Mouse (Mus musculus): Measurements from ENCODE around the gene Tamm41. TPM values are rescaled to one million over a fixed set of nuclear protein-coding genes. Genes with fewer than 3 reads are reported as not detected.

Tamm41 gene
- polyA plus RNA-seq, 1 experiment from 2014 or later, result 100 TPM

DNA sequence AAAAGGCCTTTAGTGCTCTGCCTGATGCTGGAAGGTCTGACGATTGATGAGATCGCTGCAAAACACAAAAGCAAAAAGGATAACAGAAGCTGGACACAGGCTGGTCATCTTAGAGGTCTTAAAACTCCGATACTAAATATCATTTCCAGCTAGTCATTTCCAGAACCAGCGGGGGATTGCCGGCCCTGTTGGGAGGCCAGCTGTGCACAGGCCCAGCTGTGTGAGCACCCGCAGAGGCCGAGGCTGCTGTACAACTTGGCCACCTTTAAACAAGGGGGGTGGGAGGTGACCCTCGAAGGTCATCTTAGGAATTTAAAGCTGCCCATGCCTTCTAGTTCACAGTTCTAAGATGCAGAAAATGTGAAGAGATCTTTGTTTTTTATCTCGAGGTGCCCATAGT, 26.9 kb downstream of the Tamm41 start:
- Histone ChIP-seq H3K4me3 (no peak overlapping the region), H3K27ac (replicated peaks) (no peak overlapping the region), H3K36me3 (peaks cover 66% of the 10 kb centered on the region), H3K9me3 (replicated peaks) (no peaks in the 10 kb centered on the region), H3K27me3 (ENCODE audit: low read depth, poor library complexity, severe bottlenecking) (no peaks in the 10 kb centered on the region), H3K4me1 (peaks cover 16% of the 10 kb centered on the region)
- 78% methylated on average over 9 of the region's 9 CpGs for WGBS
- no peak for DNase-seq (ENCODE audit: low spot score)

DNA sequence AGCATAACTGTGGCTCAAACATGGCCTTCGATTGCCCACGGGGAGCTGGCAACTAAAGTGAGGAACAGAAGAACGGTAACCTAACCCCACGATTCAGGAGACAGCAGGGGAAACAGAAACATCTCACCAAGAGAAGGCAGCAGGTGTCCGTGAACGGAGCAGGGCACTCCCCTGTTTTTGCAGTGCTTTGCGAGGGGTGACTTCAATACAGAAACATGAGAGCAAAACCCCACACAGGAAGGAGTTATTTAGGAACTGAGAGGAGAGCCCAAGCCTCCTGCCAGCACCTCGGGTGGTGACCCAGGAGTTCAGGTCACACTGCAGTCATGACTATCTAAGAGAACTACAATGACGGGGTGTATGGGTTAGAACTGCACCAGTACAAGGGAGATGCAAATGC, 27.4 kb downstream of the Tamm41 start:
- DNase-seq (ENCODE audit: low spot score), result no peak
- no peak overlapping the region for H3K4me3 ChIP-seq
- H3K4me1 ChIP-seq, result peaks cover 16% of the 10 kb centered on the region
- 81% methylated on average over 9 of the region's 9 CpGs for WGBS
- H3K36me3 ChIP-seq, result peaks cover 66% of the 10 kb centered on the region
- H3K27me3 ChIP-seq (ENCODE audit: low read depth, poor library complexity, severe bottlenecking), result no peaks in the 10 kb centered on the region
- H3K9me3 ChIP-seq (replicated peaks), result no peaks in the 10 kb centered on the region
- H3K27ac ChIP-seq (replicated peaks), result no peak overlapping the region

DNA sequence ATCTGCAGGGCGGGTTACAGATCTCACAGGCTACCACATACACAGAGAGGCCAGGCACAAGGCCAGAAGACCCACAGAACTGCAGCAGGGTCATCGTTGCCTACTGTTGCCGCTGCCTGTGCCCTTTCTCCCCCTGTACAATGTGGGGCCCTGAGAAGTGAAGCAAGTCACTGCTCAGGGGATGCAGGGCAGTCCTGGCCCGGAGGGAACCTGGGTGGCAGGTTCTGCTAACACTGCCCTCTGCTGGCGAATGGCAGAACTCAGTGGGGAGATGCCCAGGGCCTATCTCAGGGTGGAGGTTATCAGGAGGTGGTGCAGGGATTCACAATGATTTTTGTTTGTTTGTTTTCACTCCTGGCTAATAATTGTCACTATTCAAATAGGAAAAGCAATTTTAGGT, 29.9 kb downstream of the Tamm41 start:
- peaks cover 64% of the 10 kb centered on the region for H3K36me3 ChIP-seq
- peak overlapping the region; percentile 74; the same call in 1 of the 2 replicates for H3K27ac ChIP-seq (replicated peaks)
- DNase-seq (ENCODE audit: low spot score), result peak; percentile 80

DNA sequence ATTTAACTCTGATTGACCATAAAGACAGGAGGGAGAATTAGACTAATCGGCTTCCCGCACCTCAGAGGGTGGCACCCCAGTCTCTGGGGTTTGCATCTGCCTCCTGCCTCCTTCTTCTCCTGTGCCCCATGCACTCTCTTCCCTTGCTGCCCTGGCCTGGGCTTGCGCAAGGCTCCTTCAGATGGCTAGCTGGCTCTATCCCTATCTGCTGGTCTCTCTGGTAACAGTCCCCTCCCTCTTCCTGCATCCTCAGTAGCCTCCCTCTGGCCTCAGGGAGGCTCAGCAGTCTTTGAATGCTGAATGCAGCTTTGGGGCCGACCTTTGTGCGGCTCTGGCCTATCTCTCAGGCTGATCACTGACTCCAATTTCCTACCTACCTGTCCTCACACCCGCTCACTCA, 30.7 kb downstream of the Tamm41 start:
- Histone ChIP-seq H3K27me3 (ENCODE audit: low read depth, poor library complexity, severe bottlenecking) (no peaks in the 10 kb centered on the region), H3K27ac (replicated peaks) (peak overlapping the region; percentile 74), H3K4me3 (no peak overlapping the region), H3K36me3 (peaks cover 63% of the 10 kb centered on the region), H3K4me1 (peaks cover 16% of the 10 kb centered on the region), H3K9me3 (replicated peaks) (no peaks in the 10 kb centered on the region)
- 43% methylated on average over 6 of the region's 6 CpGs for WGBS
- peak; percentile 29 for DNase-seq (ENCODE audit: low spot score)

More for the DNA sequence above, 29.9 kb downstream of the Tamm41 start:
- Histone ChIP-seq H3K4me1 (peaks cover 16% of the 10 kb centered on the region), H3K4me3 (no peak overlapping the region), H3K9me3 (replicated peaks) (no peaks in the 10 kb centered on the region), H3K27me3 (ENCODE audit: low read depth, poor library complexity, severe bottlenecking) (no peaks in the 10 kb centered on the region)
- WGBS, result 38% methylated on average over 5 of the region's 5 CpGs

DNA sequence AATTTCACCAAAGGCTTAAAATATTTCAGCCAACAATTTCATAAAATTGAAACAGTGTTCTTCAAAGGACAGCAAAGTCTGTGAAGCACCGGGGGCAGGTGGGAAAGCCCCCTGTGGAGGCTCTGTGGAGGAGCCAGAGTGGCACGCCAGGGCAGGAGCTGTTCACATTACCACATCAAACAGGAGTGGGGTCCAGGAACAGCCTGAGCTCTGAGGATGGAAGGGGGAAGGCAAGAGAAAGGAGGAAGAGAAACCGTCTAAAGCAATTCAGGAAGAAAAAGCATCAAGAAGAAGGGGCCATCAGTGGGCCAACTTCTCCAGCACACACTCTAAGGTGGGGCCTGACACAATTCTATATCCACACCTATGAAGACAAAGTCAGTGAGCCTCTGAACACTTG, 31.6 kb downstream of the Tamm41 start:
- Histone ChIP-seq H3K9me3 (replicated peaks) (no peaks in the 10 kb centered on the region), H3K27ac (replicated peaks) (no peak overlapping the region), H3K4me1 (peaks cover 16% of the 10 kb centered on the region), H3K27me3 (ENCODE audit: low read depth, poor library complexity, severe bottlenecking) (no peaks in the 10 kb centered on the region), H3K36me3 (peaks cover 54% of the 10 kb centered on the region), H3K4me3 (no peak overlapping the region)
- 73% methylated on average over 3 of the region's 3 CpGs for WGBS
- DNase-seq (ENCODE audit: low spot score), result no peak

DNA sequence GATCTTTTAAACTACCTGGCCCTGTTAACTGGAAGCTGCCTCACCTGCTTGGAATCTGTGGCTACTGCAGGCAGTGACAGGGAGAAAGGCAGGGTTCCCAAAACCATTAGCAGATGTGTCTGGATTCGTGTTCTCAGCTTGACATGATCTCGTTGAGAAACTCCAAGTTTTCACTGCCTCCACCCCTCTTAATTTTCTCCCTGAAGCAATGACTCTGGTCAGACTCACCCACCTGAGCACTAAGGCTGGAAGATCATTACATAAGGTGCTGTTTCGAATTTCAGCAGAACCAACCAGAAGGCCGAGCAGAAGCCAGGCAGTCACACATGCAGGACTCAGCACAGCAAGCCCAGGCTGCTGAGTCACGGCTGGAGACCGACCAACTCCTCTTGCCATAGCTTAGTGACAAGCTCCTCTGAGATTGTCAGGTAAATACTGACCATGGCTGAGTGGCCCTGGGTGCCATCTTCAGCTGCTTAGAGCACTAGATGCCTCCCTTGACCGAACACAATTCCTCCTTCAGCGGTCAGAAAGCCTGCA, 32.3 kb downstream of the Tamm41 start:
- H3K9me3 ChIP-seq (replicated peaks), result no peaks in the 10 kb centered on the region
- H3K36me3 ChIP-seq, result peaks cover 51% of the 10 kb centered on the region
- no peak overlapping the region for H3K4me3 ChIP-seq
- WGBS, result 90% methylated on average over 8 of the region's 8 CpGs
- H3K27me3 ChIP-seq (ENCODE audit: low read depth, poor library complexity, severe bottlenecking), result no peaks in the 10 kb centered on the region
- H3K4me1 ChIP-seq, result peaks cover 16% of the 10 kb centered on the region
- no peak overlapping the region for H3K27ac ChIP-seq (replicated peaks)
- no peak for DNase-seq (ENCODE audit: low spot score)

DNA sequence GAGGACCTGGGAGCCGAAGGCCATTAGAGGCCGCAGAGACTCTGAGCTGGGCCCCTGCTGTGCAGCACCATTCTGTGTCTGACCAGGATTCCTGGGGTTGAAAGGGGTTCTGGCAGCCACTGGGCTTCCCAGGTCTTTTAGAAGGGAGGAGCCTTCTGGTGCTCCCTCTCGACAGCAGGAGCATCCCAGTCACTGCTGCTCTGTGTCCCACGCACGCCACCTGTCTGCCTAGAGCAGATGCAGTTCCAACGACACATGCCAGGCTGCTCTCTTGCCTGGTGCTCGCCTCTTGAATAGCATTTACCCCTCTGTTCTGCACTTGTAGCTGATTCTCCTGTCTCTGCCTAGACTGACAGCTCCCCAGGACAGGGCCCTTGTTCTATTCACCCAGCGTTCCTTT, 33.0 kb downstream of the Tamm41 start:
- Histone ChIP-seq H3K36me3 (peaks cover 51% of the 10 kb centered on the region), H3K27me3 (ENCODE audit: low read depth, poor library complexity, severe bottlenecking) (no peaks in the 10 kb centered on the region), H3K27ac (replicated peaks) (no peak overlapping the region), H3K9me3 (replicated peaks) (no peaks in the 10 kb centered on the region), H3K4me1 (peaks cover 16% of the 10 kb centered on the region), H3K4me3 (no peak overlapping the region)
- DNase-seq (ENCODE audit: low spot score), result no peak
- WGBS, result 77% methylated on average over 8 of the region's 8 CpGs

DNA sequence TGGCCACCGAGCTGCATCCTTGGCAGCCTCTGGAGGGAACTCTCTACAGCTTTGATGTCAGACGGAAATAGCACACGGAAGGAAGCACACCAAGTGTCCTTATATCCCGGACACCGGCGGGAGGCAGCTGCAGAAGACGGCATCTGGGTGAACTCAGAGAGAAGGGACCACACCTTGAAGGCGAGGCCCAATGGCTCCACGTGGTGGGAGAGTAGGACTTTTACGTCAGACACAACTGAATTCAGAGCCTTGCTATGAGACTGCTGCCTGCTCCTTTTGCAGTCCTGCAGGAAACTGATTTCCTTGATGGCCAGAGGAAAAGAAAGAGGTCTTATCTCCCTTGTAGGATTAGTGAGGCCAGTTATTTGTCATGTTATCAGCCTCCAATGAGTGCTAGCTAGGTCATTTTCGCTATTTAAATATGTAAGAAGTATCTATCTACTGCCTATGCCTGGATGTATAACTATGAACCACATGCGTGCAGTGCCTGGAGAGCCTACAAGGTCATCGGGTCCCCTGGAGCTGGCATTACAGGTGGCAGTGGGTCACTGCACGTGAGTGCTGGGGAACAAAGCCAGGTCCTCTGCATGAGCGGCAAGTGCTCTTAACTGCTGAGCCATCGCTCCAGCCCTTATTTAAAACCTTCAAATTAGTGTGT, 39.2 kb downstream of the Tamm41 start:
- H3K9me3 ChIP-seq (replicated peaks), result no peaks in the 10 kb centered on the region
- no peaks in the 10 kb centered on the region for H3K4me1 ChIP-seq
- no peak overlapping the region for H3K4me3 ChIP-seq
- 83% methylated on average over 16 of the region's 16 CpGs for WGBS
- H3K27ac ChIP-seq (replicated peaks), result no peak overlapping the region
- no peaks in the 10 kb centered on the region for H3K27me3 ChIP-seq (ENCODE audit: low read depth, poor library complexity, severe bottlenecking)
- peaks cover 22% of the 10 kb centered on the region for H3K36me3 ChIP-seq
- DNase-seq (ENCODE audit: low spot score), result no peak

DNA sequence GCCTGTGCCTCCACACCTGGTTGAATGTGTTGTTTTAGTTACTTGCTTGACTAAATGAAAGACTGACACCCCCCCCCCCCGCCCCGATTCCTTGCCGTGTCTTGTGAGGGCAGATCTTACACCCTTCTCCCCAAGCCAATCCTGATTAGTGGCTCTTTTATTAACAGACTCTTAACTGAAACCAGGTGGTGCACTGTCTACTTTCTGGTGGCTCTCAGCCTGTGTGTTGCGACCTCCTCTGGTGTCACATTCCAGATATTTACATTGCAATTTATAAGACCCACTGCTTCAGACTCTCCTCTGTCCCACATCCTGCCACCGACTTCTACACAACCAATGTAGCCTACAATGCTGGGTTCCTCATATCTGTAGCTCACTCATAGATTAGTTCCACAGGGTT, 40.2 kb downstream of the Tamm41 start:
- no peak overlapping the region for H3K27ac ChIP-seq (replicated peaks)
- WGBS, result 83% methylated on average over 5 of the region's 5 CpGs
- no peak for DNase-seq (ENCODE audit: low spot score)
- no peak overlapping the region for H3K4me3 ChIP-seq
- no peaks in the 10 kb centered on the region for H3K9me3 ChIP-seq (replicated peaks)
- H3K4me1 ChIP-seq, result no peaks in the 10 kb centered on the region
- H3K36me3 ChIP-seq, result peaks cover 17% of the 10 kb centered on the region
- H3K27me3 ChIP-seq (ENCODE audit: low read depth, poor library complexity, severe bottlenecking), result no peaks in the 10 kb centered on the region

DNA sequence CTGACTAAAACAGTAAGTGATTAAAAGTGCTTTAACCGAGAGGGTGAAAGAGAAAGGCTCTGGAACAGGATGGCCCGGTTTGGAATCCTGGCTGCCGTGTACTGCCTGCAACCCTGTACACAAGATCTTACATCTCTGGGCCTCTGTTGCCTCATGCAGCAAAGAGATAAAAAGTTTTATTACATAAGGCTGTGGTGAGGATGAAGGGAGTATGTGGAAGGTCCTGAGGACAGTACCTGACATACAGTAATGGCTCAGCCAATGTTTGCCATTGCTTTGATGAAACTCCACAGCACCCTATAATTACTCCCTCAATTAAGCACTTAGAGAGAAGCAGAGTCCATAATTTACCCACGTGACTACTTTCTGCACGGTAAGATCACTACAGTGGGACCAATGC, 40.8 kb downstream of the Tamm41 start:
- H3K9me3 ChIP-seq (replicated peaks), result no peaks in the 10 kb centered on the region
- no peak for DNase-seq (ENCODE audit: low spot score)
- no peak overlapping the region for H3K4me3 ChIP-seq
- H3K27ac ChIP-seq (replicated peaks), result no peak overlapping the region
- H3K4me1 ChIP-seq, result no peaks in the 10 kb centered on the region
- 90% methylated on average over 5 of the region's 5 CpGs for WGBS
- H3K27me3 ChIP-seq (ENCODE audit: low read depth, poor library complexity, severe bottlenecking), result no peaks in the 10 kb centered on the region
- peaks cover 15% of the 10 kb centered on the region for H3K36me3 ChIP-seq

DNA sequence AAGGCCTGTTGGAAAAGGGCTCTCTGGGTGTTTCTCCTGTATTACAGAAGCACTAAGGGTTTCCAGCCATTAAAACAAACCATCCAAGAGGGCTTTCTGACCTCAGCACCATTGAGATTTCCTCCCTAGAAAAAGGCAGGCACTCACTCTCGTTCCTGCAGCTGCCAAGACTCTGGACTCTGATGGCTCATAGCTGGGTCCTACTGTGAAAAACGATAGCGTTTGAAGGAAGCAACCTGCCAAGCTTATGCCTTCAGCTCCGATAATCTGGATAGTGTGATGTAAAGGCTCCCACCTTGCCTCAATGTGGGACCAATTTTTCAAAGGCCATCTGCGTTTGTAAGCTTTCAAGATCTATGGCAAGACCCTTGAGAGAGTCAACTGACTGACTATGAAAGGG, 43.6 kb downstream of the Tamm41 start:
- H3K9me3 ChIP-seq (replicated peaks), result no peaks in the 10 kb centered on the region
- no peaks in the 10 kb centered on the region for H3K27me3 ChIP-seq (ENCODE audit: low read depth, poor library complexity, severe bottlenecking)
- peaks cover 3% of the 10 kb centered on the region; the same call in 1 of the 2 replicates for H3K36me3 ChIP-seq
- no peak for DNase-seq (ENCODE audit: low spot score)
- H3K4me3 ChIP-seq, result no peak overlapping the region
- no peak overlapping the region for H3K27ac ChIP-seq (replicated peaks)
- WGBS, result 91% methylated on average over 5 of the region's 5 CpGs
- no peaks in the 10 kb centered on the region for H3K4me1 ChIP-seq

DNA sequence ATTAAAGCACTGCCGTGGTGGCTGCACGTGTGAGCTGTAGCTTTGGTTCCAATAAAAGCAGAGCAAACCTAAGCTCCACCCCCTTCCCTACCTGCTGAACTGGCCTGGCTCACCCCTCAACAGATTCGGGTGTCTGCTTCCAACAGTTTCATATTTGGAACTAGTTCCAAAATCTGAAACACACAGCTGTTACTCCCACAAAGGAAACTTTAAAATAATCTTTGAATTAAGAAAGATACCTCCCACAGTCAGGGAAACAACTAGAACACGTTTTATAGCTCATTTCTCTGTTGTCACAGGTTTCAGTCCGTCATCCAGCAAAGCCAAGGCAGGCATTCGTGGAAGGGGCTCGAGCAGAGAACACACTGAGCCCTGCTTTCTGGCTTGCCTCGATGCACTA, 44.0 kb downstream of the Tamm41 start:
- Histone ChIP-seq H3K4me1 (no peaks in the 10 kb centered on the region), H3K9me3 (replicated peaks) (no peaks in the 10 kb centered on the region), H3K4me3 (no peak overlapping the region), H3K36me3 (peaks cover 3% of the 10 kb centered on the region; the same call in 1 of the 2 replicates), H3K27ac (replicated peaks) (no peak overlapping the region), H3K27me3 (ENCODE audit: low read depth, poor library complexity, severe bottlenecking) (no peaks in the 10 kb centered on the region)
- 85% methylated on average over 8 of the region's 8 CpGs for WGBS
- DNase-seq (ENCODE audit: low spot score), result no peak

DNA sequence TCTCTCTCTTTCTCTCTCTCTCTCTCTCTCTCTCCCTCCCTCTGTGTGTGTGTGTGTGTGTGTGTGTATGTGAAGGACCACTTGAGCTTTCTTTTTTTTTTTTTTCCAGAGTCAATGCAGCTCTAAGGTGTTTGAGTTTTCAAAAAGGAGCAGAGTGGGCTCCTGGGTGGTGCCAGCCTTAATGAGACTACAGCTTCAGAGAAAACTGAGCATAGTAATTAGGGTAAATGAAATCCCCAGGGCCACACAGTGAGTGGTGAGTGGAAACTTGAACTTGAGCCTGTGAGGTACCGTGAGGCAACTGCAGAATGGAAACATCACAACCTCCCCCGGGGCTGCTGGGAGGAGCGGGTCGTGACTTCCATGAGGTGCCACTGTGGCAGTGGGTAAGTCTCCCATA, 45.8 kb downstream of the Tamm41 start:
- Histone ChIP-seq H3K4me3 (no peak overlapping the region), H3K4me1 (no peaks in the 10 kb centered on the region), H3K27ac (replicated peaks) (no peak overlapping the region), H3K27me3 (ENCODE audit: low read depth, poor library complexity, severe bottlenecking) (no peaks in the 10 kb centered on the region), H3K9me3 (replicated peaks) (no peaks in the 10 kb centered on the region), H3K36me3 (peaks cover 3% of the 10 kb centered on the region; the same call in 1 of the 2 replicates)
- WGBS, result 90% methylated on average over 4 of the region's 4 CpGs
- no peak for DNase-seq (ENCODE audit: low spot score)

Measured in midbrain, embryonic 10.5 days (tissue).